Mouse (Mus musculus) liver, embryonic 14.5 days (tissue): ENCODE measurements around the gene Cd3e.

Source experiments
- CTCF ChIP-seq: IDR thresholded peaks from 2 replicates; pipeline ENCODE4 v1.5.1; 2016; ENCODE audit warnings: antibody characterized with exemption, low read depth, control low read depth
- EP300 ChIP-seq: IDR thresholded peaks from 2 replicates; pipeline ENCODE4 v1.6.1; 2016; ENCODE audit warnings: antibody characterized with exemption, low read depth

DNA sequence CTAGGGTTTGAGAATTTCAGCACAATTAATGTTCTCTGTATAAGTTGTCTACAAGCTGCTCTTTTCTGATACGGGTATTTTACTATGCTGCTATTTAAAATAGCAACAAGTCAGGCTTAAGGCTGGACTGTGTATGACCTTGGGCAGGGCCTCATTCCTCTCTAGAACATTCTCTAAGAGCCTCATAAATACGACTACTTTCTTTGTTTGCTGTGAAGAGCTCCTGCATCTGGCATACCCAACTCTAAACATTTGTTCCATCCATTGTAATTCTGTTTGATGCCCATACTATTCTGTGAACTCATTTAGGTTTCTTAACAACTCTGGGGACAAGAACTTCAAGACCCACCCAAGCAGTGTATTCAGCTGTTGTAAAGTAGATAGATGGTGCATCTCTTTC lies 26.4 kb downstream of the Cd3e start:
- TF ChIP-seq CTCF (no peak), EP300 (no peak)
